Mouse (Mus musculus) kidney, postnatal 0 days (tissue): ENCODE results near the gene Diras2. TPM values are rescaled to one million over a fixed set of nuclear protein-coding genes. Genes with fewer than 3 reads are reported as not detected.

Experiments
- ATAC-seq: fragments of 200-750 bp; cut with Nextera tagmentation; replicated peaks from 2 replicates; pipeline ENCODE4 v1.8.0; 2017; ENCODE audit warnings: low read depth, moderate number of reproducible peaks, moderate TSS enrichment, moderate library complexity; ENCODE audit not compliant: low FRiP score
- DNase-seq: peaks from one replicate; pipeline ENCODE4 v3.0.0-alpha.2; 2016; ENCODE audit warnings: low spot score
- H3K27ac ChIP-seq: fragments of 300-500 bp; sonication (generic); 2 replicates; pipeline ENCODE4 v1.5.1; 2014; ENCODE audit warnings: mild to moderate bottlenecking
- H3K27me3 ChIP-seq: fragments of 300-500 bp; sonication (generic); 2 replicates; pipeline ENCODE4 v1.6.1; 2014; ENCODE audit warnings: low read length, mixed read lengths; ENCODE audit not compliant: insufficient read depth
- H3K36me3 ChIP-seq: fragments of 300-500 bp; sonication (generic); 2 replicates; pipeline ENCODE4 v1.6.1; 2014; ENCODE audit warnings: low read length, mixed read lengths; ENCODE audit not compliant: insufficient read depth
- H3K4me1 ChIP-seq: fragments of 300-500 bp; sonication (generic); replicated peaks from 2 replicates; pipeline ENCODE4 v1.6.1; 2014; ENCODE audit warnings: antibody characterized with exemption, low read length, mixed read lengths; ENCODE audit not compliant: insufficient read depth
- H3K4me2 ChIP-seq: fragments of 300-500 bp; sonication (generic); 2 replicates; pipeline ENCODE4 v1.6.1; 2014; ENCODE audit warnings: mild to moderate bottlenecking, low read length, moderate library complexity, mixed read lengths
- H3K4me3 ChIP-seq: fragments of 300-500 bp; sonication (generic); replicated peaks from 2 replicates; pipeline ENCODE4 v1.5.1; 2014; ENCODE audit warnings: low read depth, low read length
- H3K9ac ChIP-seq: fragments of 300-500 bp; sonication (generic); 2 replicates; pipeline ENCODE4 v1.6.1; 2014; ENCODE audit warnings: low read depth, low read length
- H3K9me3 ChIP-seq: fragments of 300-500 bp; sonication (generic); replicated peaks from 2 replicates; pipeline ENCODE4 v1.6.1; 2016; ENCODE audit warnings: low read length, inconsistent platforms, mixed read lengths
- CTCF ChIP-seq: IDR thresholded peaks from 2 replicates; pipeline ENCODE4 v1.5.1; 2016; ENCODE audit warnings: antibody characterized with exemption, low read depth, mild to moderate bottlenecking, moderate library complexity
- WGBS: fragments of 180-500 bp; shearing (Covaris S2); extraction: QIAGEN DNeasy Blood & Tissue Kit; methylation state at CpG from one replicate; pipeline ENCODE4 v1.1.7; 2014; 5-methylcytosine and 5-hydroxymethylcytosine counted together
- polyA plus RNA-seq: library from polyadenylated mRNA; unstranded; fragments of >200 nt; fragmentation: Nextera tagmentation; extraction: Ambion mirVana; gene quantifications from 2 replicates; pipeline ENCODE4 v1.2.1, GENCODE M21; 2015

Gene Diras2
- polyA plus RNA-seq, 1 experiment from 2014 or later: 0.04 TPM

DNA sequence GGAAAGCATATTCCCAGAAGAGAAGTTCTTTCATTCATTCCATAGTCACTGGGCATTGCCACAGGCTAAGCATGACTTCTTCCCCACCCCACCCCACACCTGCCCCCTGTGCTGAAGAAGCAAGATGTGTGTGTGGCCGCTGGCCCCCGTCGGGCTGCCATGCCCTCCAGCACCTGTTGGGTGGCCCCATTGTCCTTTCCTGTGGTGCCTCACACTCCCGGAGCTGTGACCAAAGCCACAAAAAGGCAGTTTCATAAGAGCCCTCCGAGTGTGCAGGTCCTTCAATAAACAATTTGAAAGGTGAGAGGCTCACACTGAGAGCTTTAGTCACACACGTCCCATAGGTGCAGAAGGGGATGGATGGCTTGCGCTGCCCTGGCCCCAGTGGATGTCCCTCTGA lies 35.7 kb upstream of the Diras2 start:
- DNase-seq (no peak), ATAC-seq (no peak)
- Histone ChIP-seq H3K4me3 (no peak overlapping the region), H3K4me1 (no peaks in the 10 kb centered on the region), H3K9ac (no peak overlapping the region), H3K4me2 (no peak overlapping the region), H3K9me3 (no peaks in the 10 kb centered on the region), H3K36me3 (no peaks in the 10 kb centered on the region), H3K27me3 (no peaks in the 10 kb centered on the region), H3K27ac (no peak overlapping the region)
- WGBS: 60% methylated on average over 7 of the region's 7 CpGs
- no peak for TF ChIP-seq CTCF

GRCm38 (mm10) chr13:52566188-52566760 lies 35.2 kb upstream of the Diras2 start:
- WGBS: 87% methylated on average over 9 of the region's 9 CpGs
- H3K27me3 ChIP-seq: no peaks in the 10 kb centered on the region
- no peaks in the 10 kb centered on the region for H3K36me3 ChIP-seq
- no peak overlapping the region for H3K4me3 ChIP-seq
- H3K4me2 ChIP-seq: no peak overlapping the region
- H3K4me1 ChIP-seq: no peaks in the 10 kb centered on the region
- H3K9ac ChIP-seq: no peak overlapping the region
- no peak for TF ChIP-seq CTCF
- ATAC-seq: no peak
- no peak for DNase-seq
- H3K27ac ChIP-seq: no peak overlapping the region
- no peaks in the 10 kb centered on the region for H3K9me3 ChIP-seq

GRCm38 (mm10) chr13:52565103-52565739 lies 34.1 kb upstream of the Diras2 start:
- Histone ChIP-seq H3K36me3 (no peaks in the 10 kb centered on the region), H3K4me2 (no peak overlapping the region), H3K4me3 (no peak overlapping the region), H3K9ac (no peak overlapping the region), H3K27me3 (no peaks in the 10 kb centered on the region), H3K9me3 (no peaks in the 10 kb centered on the region), H3K4me1 (no peaks in the 10 kb centered on the region), H3K27ac (no peak overlapping the region)
- ATAC-seq (no peak), DNase-seq (peak; percentile 47)
- TF ChIP-seq CTCF: peak; percentile 62
- WGBS: 84% methylated on average over 18 of the region's 18 CpGs

- DNase-seq (no peak), ATAC-seq (no peak)
- Histone ChIP-seq H3K36me3 (no peaks in the 10 kb centered on the region), H3K27ac (no peak overlapping the region), H3K4me3 (no peak overlapping the region), H3K9ac (no peak overlapping the region), H3K9me3 (no peaks in the 10 kb centered on the region), H3K4me2 (no peak overlapping the region), H3K4me1 (no peaks in the 10 kb centered on the region), H3K27me3 (no peaks in the 10 kb centered on the region)
- 26% methylated on average over 4 of the region's 4 CpGs for WGBS
- TF ChIP-seq CTCF: no peak
These were observed 31.1 kb upstream of the Diras2 start for GRCm38 (mm10) chr13:52562166-52562571.

DNA sequence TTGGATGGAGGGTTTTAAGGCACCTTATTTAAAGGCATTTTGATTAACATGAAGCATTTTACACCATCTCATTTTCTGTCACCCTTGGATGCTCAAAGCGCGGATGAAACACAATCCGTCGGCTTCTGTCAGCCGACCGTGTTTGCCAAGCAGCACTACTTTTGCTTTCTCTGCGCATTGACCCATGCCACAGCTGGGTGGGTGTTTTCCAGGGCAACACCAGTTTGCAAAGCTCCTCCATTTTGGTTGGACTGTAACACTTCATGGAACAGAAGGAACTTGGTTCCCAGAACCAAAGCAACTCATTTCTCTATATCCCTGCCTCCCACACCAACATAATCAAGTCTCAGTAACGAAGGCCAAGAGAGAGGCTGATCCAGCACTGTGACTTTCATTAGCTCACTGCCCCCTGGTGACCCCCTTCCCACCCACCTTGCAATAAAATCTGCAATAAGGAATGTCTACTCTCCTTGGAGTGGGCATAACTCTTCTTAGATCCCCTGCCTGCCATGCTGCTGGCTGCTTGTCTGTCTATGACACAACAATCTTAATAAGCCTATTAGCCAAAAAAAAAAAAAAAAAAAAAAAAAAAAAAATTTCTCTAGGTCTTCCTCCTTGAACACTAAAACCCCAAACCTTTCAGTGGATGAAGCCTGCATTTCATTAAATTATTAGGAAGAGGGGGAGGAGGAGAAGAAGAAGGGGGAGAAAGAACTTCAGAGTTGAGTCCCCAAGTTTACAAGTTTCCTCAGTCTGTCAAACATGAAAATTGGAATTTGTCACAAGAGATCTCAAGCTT lies 30.5 kb upstream of the Diras2 start:
- Histone ChIP-seq H3K27me3 (no peaks in the 10 kb centered on the region), H3K4me2 (no peak overlapping the region), H3K27ac (0 out of 2 replicates have a peak overlapping the region, but pooled peaks have one; percentile 4), H3K4me3 (no peak overlapping the region), H3K9me3 (no peaks in the 10 kb centered on the region), H3K4me1 (no peaks in the 10 kb centered on the region), H3K36me3 (no peaks in the 10 kb centered on the region), H3K9ac (no peak overlapping the region)
- DNase-seq: peak; percentile 85
- 0 out of 2 replicates have a peak, but pooled peaks have one; percentile 4 for TF ChIP-seq CTCF
- ATAC-seq: peak; percentile 69; the same call in 1 of the 2 replicates
- 53% methylated on average over 8 of the region's 8 CpGs for WGBS

DNA sequence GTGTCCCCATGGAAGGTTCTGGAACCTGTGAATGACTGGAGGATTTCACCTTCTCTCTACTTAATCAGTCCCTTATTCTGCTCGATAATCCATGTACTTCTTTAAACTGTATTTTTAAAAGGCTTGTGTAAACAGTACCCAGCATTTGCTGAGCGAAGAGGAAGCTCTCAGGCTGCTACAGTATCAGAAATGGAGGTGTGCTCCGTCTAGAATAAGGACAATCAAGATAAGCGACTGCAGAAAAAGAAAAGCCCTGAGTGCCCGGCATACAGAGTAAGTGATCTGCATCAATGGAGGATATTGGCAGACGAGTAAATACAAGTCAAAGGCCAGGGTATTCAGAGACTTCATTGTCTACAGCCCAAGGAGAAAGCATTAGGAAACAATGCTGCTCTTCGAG lies 26.3 kb upstream of the Diras2 start:
- Histone ChIP-seq H3K4me2 (no peak overlapping the region), H3K4me3 (no peak overlapping the region), H3K27me3 (no peaks in the 10 kb centered on the region), H3K4me1 (no peaks in the 10 kb centered on the region), H3K36me3 (no peaks in the 10 kb centered on the region), H3K9me3 (no peaks in the 10 kb centered on the region), H3K27ac (no peak overlapping the region), H3K9ac (no peak overlapping the region)
- no peak for TF ChIP-seq CTCF
- ATAC-seq (no peak), DNase-seq (no peak)
- 78% methylated on average over 7 of the region's 7 CpGs for WGBS
